Mouse (Mus musculus) kidney, embryonic 15.5 days (tissue): ENCODE results near the gene Relt. TPM values are rescaled to one million over a fixed set of nuclear protein-coding genes. Genes with fewer than 3 reads are reported as not detected.
"Not testable (repeated sequence)": the region's sequence is repeated elsewhere in the genome, so short reads cannot be mapped to it uniquely, and the experiment has no call there.

Experiments
- ATAC-seq: fragments of 200-750 bp; cut with Nextera tagmentation; replicated peaks from 2 replicates; pipeline ENCODE4 v1.8.0; 2017; ENCODE audit warnings: moderate TSS enrichment; ENCODE audit not compliant: low FRiP score
- H3K27ac ChIP-seq: fragments of 300-500 bp; sonication (generic); 2 replicates; pipeline ENCODE4 v1.5.1; 2015; ENCODE audit warnings: mild to moderate bottlenecking, inconsistent platforms
- H3K27me3 ChIP-seq: fragments of 300-500 bp; sonication (generic); 2 replicates; pipeline ENCODE4 v1.6.1; 2015; ENCODE audit warnings: inconsistent platforms
- H3K36me3 ChIP-seq: fragments of 300-500 bp; sonication (generic); 2 replicates; pipeline ENCODE4 v1.6.1; 2015; ENCODE audit warnings: inconsistent platforms
- H3K4me1 ChIP-seq: fragments of 300-500 bp; sonication (generic); 2 replicates; pipeline ENCODE4 v1.6.1; 2015; ENCODE audit warnings: inconsistent platforms
- H3K4me2 ChIP-seq: fragments of 300-500 bp; sonication (generic); 2 replicates; pipeline ENCODE4 v1.6.1; 2015; ENCODE audit warnings: moderate library complexity, mild to moderate bottlenecking, inconsistent platforms
- H3K4me3 ChIP-seq: fragments of 300-500 bp; sonication (generic); replicated peaks from 2 replicates; pipeline ENCODE4 v1.5.1; 2015; ENCODE audit warnings: mild to moderate bottlenecking, inconsistent platforms
- H3K9ac ChIP-seq: fragments of 300-500 bp; sonication (generic); 2 replicates; pipeline ENCODE4 v1.6.1; 2015; ENCODE audit warnings: mild to moderate bottlenecking, inconsistent platforms
- H3K9me3 ChIP-seq: fragments of 300-500 bp; sonication (generic); replicated peaks from 2 replicates; pipeline ENCODE4 v1.6.1; 2016; ENCODE audit warnings: inconsistent platforms
- WGBS: fragments of 180-500 bp; shearing (Covaris S2); methylation state at CpG from one replicate; pipeline ENCODE4 v1.1.7; 2015; ENCODE audit warnings: mixed read lengths; 5-methylcytosine and 5-hydroxymethylcytosine counted together
- polyA plus RNA-seq: library from polyadenylated mRNA; unstranded; fragments of >200 nt; fragmentation: Nextera tagmentation; extraction: Ambion mirVana; gene quantifications from 2 replicates; pipeline ENCODE4 v1.2.1, GENCODE M21; 2015

The Relt gene
- polyA plus RNA-seq, 1 experiment from 2014 or later: 4.9 TPM

DNA sequence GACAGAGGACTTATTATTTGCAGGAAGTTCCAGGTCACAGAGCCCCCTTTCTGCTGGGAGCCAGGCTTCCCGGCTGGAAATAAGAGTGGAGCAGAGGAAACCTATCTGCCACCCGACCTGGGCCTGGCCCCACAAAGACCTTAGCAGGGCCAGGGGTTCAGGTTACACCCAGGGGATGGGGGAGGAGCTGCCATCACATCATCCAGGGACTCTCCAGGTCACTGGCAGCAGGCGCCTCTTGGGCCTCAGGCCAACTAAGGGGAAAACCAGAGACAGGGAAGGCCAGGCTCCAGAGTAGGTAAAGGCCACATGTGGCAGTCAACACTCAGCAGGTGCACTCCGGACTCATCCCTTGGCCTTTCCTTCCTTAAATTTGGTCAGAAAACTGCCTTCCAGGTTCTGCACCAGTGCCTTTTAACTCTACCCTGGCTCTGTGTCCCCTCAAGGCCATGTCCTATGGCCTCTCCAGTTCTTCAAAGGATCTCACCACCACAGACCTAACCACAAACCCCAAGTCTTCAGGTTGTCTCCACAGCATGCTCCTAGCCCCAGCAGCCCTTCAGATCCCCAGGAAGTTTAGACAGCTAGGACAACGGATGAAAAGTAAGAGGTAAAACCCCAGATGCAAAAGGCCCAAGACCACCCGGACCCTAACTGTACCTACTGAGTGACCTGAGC is 9.0 kb downstream of the Relt start:
- no peak overlapping the region for H3K4me2 ChIP-seq
- H3K36me3 ChIP-seq: no peaks in the 10 kb centered on the region
- H3K9ac ChIP-seq: peak overlapping the region; percentile 28; the same call in 1 of the 2 replicates
- H3K4me1 ChIP-seq: peaks cover 56% of the 10 kb centered on the region
- no peaks in the 10 kb centered on the region for H3K27me3 ChIP-seq
- H3K9me3 ChIP-seq: no peaks in the 10 kb centered on the region
- peak overlapping the region; percentile 56; the same call in 1 of the 2 replicates for H3K27ac ChIP-seq
- no peak overlapping the region for H3K4me3 ChIP-seq
- ATAC-seq: 0 out of 2 replicates have a peak, but pooled peaks have one; percentile 46
- WGBS: 43% methylated on average over 6 of the region's 6 CpGs

GRCm38 (mm10) chr7:100853396-100853795 is 9.8 kb downstream of the Relt start:
- H3K4me3 ChIP-seq: no peak overlapping the region
- H3K27ac ChIP-seq: 0 out of 2 replicates have a peak overlapping the region, but pooled peaks have one; percentile 56
- H3K9me3 ChIP-seq: no peaks in the 10 kb centered on the region
- H3K4me2 ChIP-seq: no peak overlapping the region
- peaks cover 56% of the 10 kb centered on the region for H3K4me1 ChIP-seq
- WGBS: 70% methylated on average over 3 of the region's 3 CpGs
- H3K36me3 ChIP-seq: no peaks in the 10 kb centered on the region
- no peak for ATAC-seq
- H3K9ac ChIP-seq: no peak overlapping the region
- H3K27me3 ChIP-seq: no peaks in the 10 kb centered on the region

DNA sequence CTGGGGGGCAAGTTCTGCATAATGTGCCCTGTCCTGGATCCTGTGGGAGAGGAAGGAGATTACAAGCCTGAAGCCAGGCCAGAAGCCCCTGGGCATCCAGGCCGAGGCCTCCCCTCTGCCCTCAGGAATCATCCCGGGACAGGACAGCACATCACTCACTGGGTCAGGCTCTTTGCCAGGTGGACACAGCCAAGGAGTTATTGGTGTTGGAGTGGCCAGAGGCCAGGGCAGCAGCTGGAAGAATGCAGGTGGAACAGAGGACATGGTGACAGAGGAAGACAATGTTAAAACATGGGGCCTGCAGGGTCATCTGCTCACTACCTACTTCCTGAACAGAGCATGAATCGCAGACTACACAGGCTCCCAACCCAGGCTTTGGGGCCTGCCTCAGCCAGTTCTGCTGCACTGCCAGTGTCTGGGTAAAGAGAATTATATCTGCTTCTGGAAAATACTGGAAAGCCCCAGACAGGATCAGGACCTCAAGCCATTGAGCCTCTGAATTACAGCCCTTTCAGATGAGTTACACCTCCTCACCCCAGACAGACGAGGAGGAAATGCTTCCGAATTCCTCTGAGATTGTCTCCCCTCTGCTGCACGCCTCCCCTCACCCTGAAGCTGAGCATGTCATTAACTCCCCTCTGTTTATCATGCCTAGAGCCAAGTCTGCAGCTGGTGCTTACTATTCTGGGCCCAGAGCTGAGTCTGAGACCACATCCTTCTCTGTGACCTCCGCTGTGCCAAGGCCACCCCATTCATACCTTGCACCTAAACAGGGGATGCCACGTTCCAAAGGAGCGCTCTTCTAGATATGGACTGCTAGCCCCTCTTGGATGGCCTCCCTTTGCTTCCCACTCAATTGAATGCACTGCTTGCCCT is 11.5 kb downstream of the Relt start:
- H3K36me3 ChIP-seq: 0 out of 2 replicates have a peak, but pooled peaks cover 4% of the 10 kb centered on the region
- H3K9me3 ChIP-seq: no peaks in the 10 kb centered on the region
- H3K27me3 ChIP-seq: no peaks in the 10 kb centered on the region
- no peak overlapping the region for H3K4me3 ChIP-seq
- ATAC-seq: no peak
- no peak overlapping the region for H3K4me2 ChIP-seq
- peak overlapping the region; percentile 51 for H3K27ac ChIP-seq
- WGBS: 45% methylated on average over 9 of the region's 9 CpGs
- no peak overlapping the region for H3K9ac ChIP-seq
- peaks cover 53% of the 10 kb centered on the region for H3K4me1 ChIP-seq

GRCm38 (mm10) chr7:100849508-100849907 is 13.7 kb downstream of the Relt start:
- no peak for ATAC-seq
- WGBS: 85% methylated on average over 2 of the region's 2 CpGs

DNA sequence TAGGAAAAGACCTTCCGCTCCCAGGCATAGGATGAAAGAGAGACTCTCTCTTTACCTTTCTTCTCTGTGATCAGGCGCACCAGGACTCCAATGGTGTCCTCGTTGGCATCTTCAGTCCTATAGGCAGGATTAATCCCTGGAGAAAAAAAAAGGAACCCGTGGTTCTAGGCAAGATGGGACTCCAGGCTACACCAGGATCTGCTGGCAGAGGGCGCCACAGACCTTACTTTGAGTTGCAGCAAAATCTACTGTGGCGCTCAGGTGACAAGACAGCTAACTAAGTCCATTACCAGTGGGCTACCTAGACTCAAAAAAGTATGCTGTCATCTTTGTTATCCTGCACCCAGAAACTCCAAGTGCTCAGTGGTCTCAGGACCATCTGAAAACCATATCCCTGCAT is 14.5 kb downstream of the Relt start:
- no peak overlapping the region for H3K4me3 ChIP-seq
- WGBS: 35% methylated on average over 6 of the region's 6 CpGs

More at GRCm38 (mm10) chr7:100849508-100849907, 13.7 kb downstream of the Relt start:
- H3K9ac ChIP-seq: no peak overlapping the region
- H3K4me3 ChIP-seq: no peak overlapping the region
- peaks cover 40% of the 10 kb centered on the region for H3K4me1 ChIP-seq
- no peak overlapping the region for H3K27ac ChIP-seq
- no peak overlapping the region for H3K4me2 ChIP-seq
- H3K9me3 ChIP-seq: no peaks in the 10 kb centered on the region
- no peaks in the 10 kb centered on the region for H3K27me3 ChIP-seq
- 0 out of 2 replicates have a peak, but pooled peaks cover 4% of the 10 kb centered on the region for H3K36me3 ChIP-seq

GRCm38 (mm10) chr7:100847131-100847530 is 16.1 kb downstream of the Relt start:
- H3K4me1 ChIP-seq: peaks cover 16% of the 10 kb centered on the region
- H3K9ac ChIP-seq: no peak overlapping the region
- H3K27ac ChIP-seq: no peak overlapping the region
- no peaks in the 10 kb centered on the region for H3K9me3 ChIP-seq
- no peak for ATAC-seq
- H3K27me3 ChIP-seq: no peaks in the 10 kb centered on the region
- H3K4me3 ChIP-seq: no peak overlapping the region
- H3K36me3 ChIP-seq: 0 out of 2 replicates have a peak, but pooled peaks cover 7% of the 10 kb centered on the region
- H3K4me2 ChIP-seq: no peak overlapping the region
- 88% methylated on average over 6 of the region's 6 CpGs for WGBS

More for the DNA sequence above, 14.5 kb downstream of the Relt start:
- ATAC-seq: no peak
- H3K9me3 ChIP-seq: no peaks in the 10 kb centered on the region
- H3K4me1 ChIP-seq: peaks cover 32% of the 10 kb centered on the region
- no peak overlapping the region for H3K27ac ChIP-seq
- H3K27me3 ChIP-seq: no peaks in the 10 kb centered on the region
- H3K4me2 ChIP-seq: no peak overlapping the region
- H3K9ac ChIP-seq: no peak overlapping the region
- H3K36me3 ChIP-seq: 0 out of 2 replicates have a peak, but pooled peaks cover 4% of the 10 kb centered on the region

DNA sequence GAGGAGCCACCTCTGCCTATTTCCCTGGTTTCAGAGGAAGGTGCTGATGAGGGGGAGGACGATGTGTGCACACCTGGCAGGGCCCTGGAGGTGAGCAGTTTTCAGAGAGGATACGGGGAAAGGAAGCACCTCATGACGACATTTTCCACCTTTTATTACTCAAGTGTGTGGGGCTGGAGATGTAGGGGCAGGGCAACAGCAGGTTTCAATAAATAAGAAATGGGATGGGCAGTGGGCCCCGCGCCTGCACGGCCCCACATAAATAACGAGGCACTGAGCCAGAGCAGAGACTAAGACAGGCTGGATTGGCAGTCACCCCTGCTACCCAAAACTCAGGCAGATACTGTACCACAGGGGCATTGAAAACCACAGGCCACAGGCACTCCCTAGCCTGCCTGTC is 17.2 kb downstream of the Relt start:
- not testable (repeated sequence) for H3K4me2 ChIP-seq, H3K36me3 ChIP-seq, H3K9me3 ChIP-seq, H3K27me3 ChIP-seq, H3K27ac ChIP-seq, ATAC-seq, H3K9ac ChIP-seq, H3K4me1 ChIP-seq, H3K4me3 ChIP-seq
- WGBS: 57% methylated on average over 7 of the region's 7 CpGs

DNA sequence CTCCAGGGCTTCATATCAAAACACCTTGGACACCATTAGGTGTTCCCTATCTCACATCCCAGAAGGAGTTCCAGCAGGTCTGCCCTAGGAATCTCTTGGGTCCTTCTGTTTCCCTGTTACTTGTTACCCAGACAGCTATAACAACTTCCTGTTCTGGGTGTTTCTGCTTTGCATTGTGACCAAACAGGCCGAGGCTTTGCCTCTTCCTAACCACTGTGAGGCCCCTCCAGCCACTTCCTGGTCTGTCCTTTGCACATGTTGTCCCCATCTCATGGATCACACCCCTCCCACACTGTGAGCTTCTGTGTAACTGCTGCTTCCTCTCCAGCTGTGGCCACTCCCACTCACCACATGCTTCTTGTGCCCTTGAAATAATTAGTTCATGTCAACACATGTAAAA is 17.8 kb downstream of the Relt start:
- Histone ChIP-seq H3K27ac (peak overlapping the region; percentile 55), H3K4me2 (no peak overlapping the region), H3K4me1 (peaks cover 5% of the 10 kb centered on the region; the same call in 1 of the 2 replicates), H3K9ac (no peak overlapping the region), H3K36me3 (0 out of 2 replicates have a peak, but pooled peaks cover 7% of the 10 kb centered on the region), H3K27me3 (no peaks in the 10 kb centered on the region), H3K9me3 (no peaks in the 10 kb centered on the region), H3K4me3 (no peak overlapping the region)
- WGBS: 9% methylated on average over 1 of the region's 1 CpGs
- ATAC-seq: 0 out of 2 replicates have a peak, but pooled peaks have one; percentile 54

DNA sequence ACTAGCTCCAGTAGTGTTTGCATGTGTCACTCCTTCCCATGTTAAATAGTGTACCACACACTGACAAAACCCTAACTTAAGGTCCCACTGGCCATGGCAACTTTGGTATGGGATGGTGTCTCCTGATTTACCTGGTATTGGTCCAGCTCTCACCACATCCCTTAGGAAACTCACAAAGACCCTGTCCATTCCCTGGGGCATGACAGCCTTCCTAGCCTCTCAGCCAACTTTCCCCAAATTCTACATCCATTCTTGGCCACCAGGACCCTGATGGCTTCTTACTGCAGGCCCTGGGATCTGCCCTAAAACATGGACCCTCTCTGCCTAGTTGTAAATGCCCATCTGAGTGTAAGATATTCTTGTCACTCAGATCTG is 18.2 kb downstream of the Relt start:
- no peak for ATAC-seq
- Histone ChIP-seq H3K9me3 (no peaks in the 10 kb centered on the region), H3K27me3 (no peaks in the 10 kb centered on the region), H3K36me3 (0 out of 2 replicates have a peak, but pooled peaks cover 7% of the 10 kb centered on the region), H3K4me3 (no peak overlapping the region), H3K4me2 (no peak overlapping the region), H3K27ac (peak overlapping the region; percentile 55), H3K4me1 (peaks cover 5% of the 10 kb centered on the region; the same call in 1 of the 2 replicates), H3K9ac (no peak overlapping the region)

DNA sequence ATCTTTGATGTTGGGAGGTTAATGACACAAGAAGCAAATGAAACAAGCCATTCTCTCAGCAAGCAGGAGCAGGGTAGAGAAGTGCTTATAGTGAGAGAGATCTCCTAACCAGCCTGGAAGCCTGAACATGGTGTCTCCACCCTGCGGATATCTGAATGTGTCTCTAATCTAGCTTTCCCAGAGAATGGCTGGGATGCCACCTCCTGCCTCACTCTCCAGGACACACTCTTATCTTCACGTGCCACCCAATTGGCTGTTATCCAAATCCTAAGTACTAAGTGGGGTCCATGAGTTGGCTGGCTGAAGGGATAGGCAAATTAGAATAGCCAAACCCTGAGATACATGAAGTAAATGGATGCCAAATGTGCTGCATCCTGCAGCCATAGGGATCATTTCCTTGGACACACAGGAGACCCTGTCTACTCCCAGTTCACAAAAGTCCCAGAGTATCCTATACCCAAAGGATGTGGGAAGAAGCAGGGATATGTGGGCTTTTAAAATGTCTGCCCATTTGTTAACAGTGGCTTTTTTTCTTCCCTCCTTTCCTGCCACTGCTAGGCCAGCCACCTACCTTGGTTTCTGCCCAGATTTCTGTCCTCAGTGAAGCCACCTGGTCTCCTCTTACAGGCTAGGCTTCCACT is 18.7 kb downstream of the Relt start:
- Histone ChIP-seq H3K4me1 (peaks cover 5% of the 10 kb centered on the region; the same call in 1 of the 2 replicates), H3K9ac (no peak overlapping the region), H3K4me3 (no peak overlapping the region), H3K9me3 (no peaks in the 10 kb centered on the region), H3K27me3 (no peaks in the 10 kb centered on the region), H3K27ac (no peak overlapping the region), H3K36me3 (0 out of 2 replicates have a peak, but pooled peaks cover 7% of the 10 kb centered on the region), H3K4me2 (no peak overlapping the region)
- peak; percentile 50; the same call in 1 of the 2 replicates for ATAC-seq
- WGBS: 74% methylated on average over 2 of the region's 2 CpGs

- WGBS: 91% methylated on average over 2 of the region's 2 CpGs
- peak; percentile 52; the same call in 1 of the 2 replicates for ATAC-seq
Observed at GRCm38 (mm10) chr7:100843866-100844265, 19.4 kb downstream of the Relt start.

More at GRCm38 (mm10) chr7:100843866-100844265, 19.4 kb downstream of the Relt start:
- H3K9ac ChIP-seq: no peak overlapping the region
- H3K36me3 ChIP-seq: 0 out of 2 replicates have a peak, but pooled peaks cover 12% of the 10 kb centered on the region
- no peak overlapping the region for H3K4me3 ChIP-seq
- peaks cover 5% of the 10 kb centered on the region; the same call in 1 of the 2 replicates for H3K4me1 ChIP-seq
- H3K27me3 ChIP-seq: no peaks in the 10 kb centered on the region
- no peak overlapping the region for H3K4me2 ChIP-seq
- no peak overlapping the region for H3K27ac ChIP-seq
- no peaks in the 10 kb centered on the region for H3K9me3 ChIP-seq
